Mouse (Mus musculus): ENCODE data around the gene Togaram1.

Gene Togaram1

DNA sequence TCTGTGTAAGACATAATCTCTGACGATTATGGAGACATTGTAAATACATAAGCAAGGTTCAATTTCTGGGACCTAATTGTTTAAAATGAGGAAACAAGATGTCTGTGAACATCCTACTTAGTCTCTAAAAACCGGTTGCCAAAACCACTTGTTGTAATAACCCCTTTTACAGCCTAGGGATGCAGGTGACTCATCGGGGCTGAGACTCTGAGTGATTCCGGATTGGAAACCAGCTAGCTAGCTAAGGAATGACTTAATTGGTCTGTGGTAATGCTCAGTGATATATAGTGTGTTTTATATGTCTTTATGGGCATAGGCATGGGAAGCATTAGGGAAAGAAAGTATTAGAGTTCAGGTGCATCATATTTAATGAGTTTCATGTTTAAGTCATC lies 71.9 kb downstream of the Togaram1 start:
- no peak for DNase-seq (ENCODE audit: extremely low spot score, low read depth, low spot score)

DNA sequence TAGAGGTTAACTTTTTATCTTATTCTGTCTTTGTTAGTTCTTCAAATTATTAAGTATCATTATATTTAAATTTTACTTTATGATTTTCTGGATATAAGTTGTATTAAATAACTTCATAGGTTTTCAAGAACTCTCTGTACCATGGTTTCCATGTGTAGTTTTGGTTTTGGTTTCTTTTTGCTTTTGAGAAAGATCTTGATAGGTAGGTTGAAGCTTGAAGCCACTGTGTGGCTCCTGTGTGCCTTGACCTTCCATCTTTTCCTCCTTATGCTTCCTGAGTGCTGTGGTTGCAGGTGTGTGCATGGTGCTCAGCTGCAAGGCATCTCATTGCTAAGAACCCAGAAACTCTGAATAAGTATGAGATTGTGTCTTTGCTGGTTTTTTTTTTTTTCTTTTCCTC lies 83.2 kb downstream of the Togaram1 start:
- no peak for DNase-seq (ENCODE audit: extremely low spot score, low read depth, low spot score)

- no peak for DNase-seq (ENCODE audit: extremely low spot score, low read depth, low spot score)
Observed at GRCm38 (mm10) chr12:65058203-65058602, 92.6 kb downstream of the Togaram1 start.

- no peak for DNase-seq (ENCODE audit: extremely low spot score, low read depth, low spot score)
Observed at GRCm38 (mm10) chr12:65061082-65061481, 95.5 kb downstream of the Togaram1 start.

- DNase-seq (ENCODE audit: extremely low spot score, low read depth, low spot score): no peak
Observed at GRCm38 (mm10) chr12:65065241-65065640, 99.6 kb downstream of the Togaram1 start.

DNA sequence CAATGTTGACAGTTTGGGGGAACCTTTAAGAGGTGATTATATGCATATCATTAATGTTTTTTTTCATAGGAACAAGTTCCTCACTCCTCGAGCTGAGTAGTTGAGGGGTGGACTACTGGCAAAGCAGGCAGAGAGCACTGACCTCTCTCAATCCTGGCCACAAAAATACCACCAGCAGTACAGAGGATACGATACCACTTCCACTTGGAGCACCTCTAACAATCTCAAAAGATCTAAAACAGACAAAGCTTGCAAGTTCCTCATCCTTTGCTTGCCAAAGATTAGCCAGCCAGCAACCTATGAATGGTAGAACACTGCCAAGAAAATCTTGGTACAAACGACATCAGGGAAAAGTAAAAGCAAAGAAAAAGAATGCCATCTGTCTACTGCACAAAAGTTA lies 100.6 kb downstream of the Togaram1 start:
- no peak for DNase-seq (ENCODE audit: extremely low spot score, low read depth, low spot score)

DNA sequence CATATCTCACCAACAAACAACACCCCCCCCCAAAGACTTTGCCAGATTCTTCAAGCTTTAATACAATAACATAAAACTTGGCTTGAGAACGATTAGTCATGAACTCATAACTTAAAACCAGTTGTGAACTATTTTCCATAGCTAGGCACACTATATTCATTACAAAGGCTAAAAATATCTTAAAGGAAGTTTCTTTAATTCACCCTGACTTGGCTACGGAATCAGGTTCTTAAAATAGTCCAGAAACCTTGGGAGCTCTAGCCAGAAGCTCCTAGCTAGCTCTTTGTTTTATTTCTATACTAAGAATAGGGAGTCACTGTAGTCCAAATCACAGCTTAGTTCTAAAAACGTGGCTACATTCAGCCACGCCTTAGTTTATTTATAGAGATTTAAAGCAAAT lies 102.8 kb downstream of the Togaram1 start:
- no peak for DNase-seq (ENCODE audit: extremely low spot score, low read depth, low spot score)

Data from hindlimb bud, embryonic 11.5 days (tissue).